Mouse (Mus musculus) urinary bladder, postnatal 36 days (tissue): ENCODE results near the gene Serpine3.
"Not testable (repeated sequence)": the region's sequence is repeated elsewhere in the genome, so short reads cannot be mapped to it uniquely, and the experiment has no call there.

Experiments used
- DNase-seq, 2 experiments: peaks; one replicate each; pipeline ENCODE4 v3.0.0; 2022; ENCODE audit warnings: low spot score in 2 of 2, mixed read lengths in 1 of 2

The Serpine3 gene

DNA sequence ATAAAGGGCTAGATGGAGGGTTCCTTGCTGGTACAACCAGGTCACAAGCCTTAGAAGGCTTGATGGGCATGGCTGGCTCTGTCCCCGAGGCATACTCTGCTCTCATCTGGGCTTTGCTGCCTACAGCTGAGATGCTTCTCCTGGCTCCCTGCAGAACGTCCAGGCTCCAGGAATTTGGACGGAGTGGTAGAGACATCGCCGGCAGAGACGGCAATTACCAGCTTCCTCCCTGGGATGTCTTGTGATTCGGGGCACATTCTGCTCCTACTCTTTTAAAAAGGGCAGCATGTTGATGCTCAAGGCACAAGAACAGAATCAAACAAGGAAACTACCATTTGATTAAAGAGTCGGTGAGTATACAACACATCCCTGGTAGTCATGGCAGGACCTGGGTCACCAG, at the start of gene Serpine3:
Serpine3 (plus strand) TSS at position 301 of the 400 bp plus-strand sequence.
- no peak for DNase-seq

GRCm38 (mm10) chr14:62622393-62622792, 41.1 kb upstream of the Serpine3 start:
- DNase-seq = no peak

DNA sequence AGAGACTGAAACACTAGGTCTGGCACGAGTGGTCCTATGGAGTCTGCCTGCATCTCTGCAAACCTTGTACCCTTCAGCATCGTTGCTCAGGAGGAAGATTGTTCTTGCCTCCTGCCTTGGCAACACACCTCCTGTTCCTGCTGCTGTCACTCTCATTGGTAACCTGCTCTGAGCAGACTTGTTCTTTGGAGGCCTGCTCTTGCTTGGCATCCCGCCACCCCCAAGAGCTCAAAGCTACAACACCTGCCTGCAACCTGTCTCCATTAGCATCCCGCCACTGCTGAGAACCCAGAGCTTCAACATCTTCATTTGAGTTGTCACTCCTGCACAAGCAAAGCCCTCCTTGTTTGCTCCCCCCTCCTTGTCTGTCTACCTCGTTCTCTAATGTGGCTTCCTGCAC, 35.5 kb upstream of the Serpine3 start:
- no peak for DNase-seq

DNA sequence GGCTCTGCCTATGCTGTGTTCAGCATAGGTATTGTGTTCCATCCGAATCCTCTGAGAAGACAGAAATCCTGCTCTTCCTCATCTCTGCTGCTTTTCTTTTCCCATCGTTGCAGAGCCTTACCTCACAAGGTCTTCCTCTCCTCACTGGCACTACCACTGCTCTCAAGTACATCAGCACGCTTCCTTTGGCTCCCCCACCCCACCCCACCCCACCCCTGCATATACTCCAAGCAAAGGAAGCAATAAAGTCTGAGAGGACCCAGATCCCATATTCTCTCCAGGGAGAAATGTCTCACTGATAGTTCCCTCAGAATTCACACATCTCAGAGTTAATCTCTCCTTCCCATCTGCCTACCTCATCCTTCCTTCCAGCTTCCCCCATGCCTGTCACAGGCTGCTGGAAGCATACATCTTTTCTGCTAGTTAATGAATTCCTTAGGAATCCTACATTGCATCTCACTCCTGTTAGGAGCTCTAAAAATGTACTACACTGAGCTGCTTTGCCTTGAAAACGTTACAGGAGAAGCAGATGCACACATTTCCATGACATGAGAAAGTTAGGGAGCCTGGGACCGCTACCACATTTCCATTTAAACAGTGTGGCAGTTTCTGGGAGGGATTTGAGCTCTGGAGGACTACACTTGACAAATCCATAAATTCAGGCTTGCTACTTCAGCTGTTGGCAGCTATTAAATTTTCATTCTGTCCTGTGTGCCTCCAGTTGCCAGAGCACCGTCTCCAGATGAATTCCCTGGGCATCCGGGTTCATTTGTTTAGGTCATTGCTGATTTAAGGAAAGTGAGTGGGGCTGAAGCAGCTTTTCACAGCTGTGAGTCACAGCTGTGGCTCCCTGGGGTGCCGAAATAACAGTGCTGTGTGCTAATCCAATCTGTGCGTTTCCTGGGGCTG, 25.8 kb upstream of the Serpine3 start:
- DNase-seq = no peak

DNA sequence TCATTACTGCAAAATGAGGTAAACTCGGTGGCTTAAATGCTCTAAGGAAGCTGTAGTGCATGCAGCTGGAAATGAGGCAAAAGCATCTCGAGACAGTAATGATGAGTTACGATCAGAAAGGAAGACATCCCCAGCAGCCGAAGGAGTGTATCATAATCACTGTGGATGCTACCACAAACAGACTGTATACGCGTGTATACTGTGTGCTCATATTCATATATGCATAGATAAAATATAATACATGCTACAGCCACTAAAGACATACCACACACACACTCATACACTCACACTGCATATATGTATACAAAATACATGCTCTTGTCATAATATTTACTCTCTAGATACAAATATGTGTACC, 25.1 kb upstream of the Serpine3 start:
- no peak for DNase-seq

DNA sequence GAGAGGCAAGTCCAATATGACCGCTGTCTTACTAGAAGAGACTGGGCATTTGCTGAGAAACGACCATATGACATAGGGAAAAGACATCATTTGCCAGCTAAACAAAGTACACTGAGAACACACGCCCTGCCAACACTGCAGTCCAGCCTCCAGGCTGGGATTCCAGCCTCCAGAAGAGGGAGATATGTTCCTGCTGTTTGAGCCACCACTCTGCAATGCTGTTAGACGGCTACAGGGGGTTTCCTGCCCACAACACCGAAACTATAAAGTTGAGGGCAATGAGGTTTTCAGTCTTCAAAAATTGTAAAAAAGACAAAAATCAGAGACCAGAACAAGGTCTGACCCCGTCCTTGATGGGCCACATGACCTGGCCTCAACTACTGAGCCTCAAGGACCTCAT, 24.4 kb upstream of the Serpine3 start:
- DNase-seq = no peak

DNA sequence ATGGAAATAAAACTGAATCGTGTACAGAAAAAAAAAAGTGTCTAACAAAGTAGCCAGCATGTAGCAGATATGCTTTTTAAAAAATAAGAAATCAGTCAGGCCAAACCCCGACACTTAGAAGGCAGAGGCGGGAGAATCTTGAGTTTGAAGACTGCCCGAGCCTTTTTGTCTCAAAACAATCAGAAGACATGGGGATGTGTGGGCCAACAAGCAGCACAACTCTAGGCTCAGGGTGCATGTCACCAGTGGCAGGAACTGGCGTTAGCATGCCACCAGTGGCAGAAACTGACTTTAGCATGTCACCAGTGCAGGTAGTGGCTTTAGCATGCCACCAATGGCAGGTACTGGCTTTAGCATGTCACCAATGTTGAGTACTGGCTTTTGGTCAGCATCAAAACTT, 23.9 kb upstream of the Serpine3 start:
- no peak for DNase-seq

DNA sequence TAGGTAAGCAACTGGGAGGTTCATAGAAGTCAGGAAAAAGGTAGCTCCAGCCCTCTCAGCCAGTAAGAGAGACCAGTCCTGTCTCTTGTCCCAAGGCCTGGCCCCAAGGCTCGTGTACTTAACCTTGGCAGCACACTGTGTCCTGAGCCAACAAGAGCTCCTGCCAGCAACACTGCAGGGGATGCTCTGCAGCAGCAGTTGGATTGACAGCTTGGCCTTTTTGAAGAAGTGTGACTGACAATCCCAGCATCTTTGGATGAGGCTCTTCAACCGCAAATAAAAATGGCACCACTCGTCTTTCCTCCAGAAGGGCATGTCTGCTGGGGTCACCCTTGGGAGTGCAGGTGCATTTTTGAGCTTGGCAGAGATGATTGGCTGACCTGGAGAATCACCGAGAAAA, 23.1 kb upstream of the Serpine3 start:
- no peak for DNase-seq

DNA sequence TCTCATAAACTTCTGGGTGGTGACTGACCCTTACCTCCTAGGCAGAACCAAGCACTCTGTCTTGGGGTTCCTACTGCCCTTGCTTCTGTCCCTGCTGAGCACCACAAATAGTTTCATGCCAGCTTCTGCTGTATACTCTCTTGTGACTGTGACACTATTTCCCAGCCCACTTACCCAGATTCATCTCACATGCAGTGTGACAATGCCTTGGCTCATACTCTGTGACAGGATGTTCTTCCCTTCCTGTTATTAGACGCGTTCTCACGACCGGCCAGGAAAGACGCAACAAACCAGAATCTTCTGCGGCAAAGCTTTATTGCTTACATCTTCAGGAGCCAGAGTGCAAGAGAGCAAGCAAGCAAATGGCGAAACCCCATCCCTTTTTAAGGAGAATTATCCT, 21.1 kb upstream of the Serpine3 start:
- not testable (repeated sequence) for DNase-seq

DNA sequence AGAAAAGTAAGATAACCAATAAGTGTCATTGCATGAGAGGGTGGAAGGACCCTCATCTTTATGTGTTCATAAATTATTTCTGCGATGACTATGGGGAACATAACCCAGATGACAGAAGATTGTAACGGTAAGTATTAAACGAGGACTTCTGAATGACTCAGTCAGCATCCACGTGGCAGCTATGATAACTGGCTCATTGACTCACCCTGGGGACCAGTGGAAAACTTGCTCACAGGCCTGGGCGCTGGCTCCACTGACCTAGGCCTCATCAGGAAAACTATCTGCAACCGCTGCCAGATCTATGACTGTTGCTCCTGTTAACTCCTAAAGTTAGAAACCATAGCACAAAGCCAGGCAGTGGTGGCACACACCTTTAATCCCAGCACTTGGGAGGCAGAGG, 15.1 kb upstream of the Serpine3 start:
- no peak for DNase-seq

- no peak for DNase-seq
Measured at GRCm38 (mm10) chr14:62650376-62650775, 13.1 kb upstream of the Serpine3 start.

GRCm38 (mm10) chr14:62651771-62652170, 11.7 kb upstream of the Serpine3 start:
- no peak for DNase-seq

- no peak for DNase-seq
Measured at GRCm38 (mm10) chr14:62655996-62656395, 7.5 kb upstream of the Serpine3 start.

GRCm38 (mm10) chr14:62657469-62657868, 6.0 kb upstream of the Serpine3 start:
- no peak for DNase-seq

DNA sequence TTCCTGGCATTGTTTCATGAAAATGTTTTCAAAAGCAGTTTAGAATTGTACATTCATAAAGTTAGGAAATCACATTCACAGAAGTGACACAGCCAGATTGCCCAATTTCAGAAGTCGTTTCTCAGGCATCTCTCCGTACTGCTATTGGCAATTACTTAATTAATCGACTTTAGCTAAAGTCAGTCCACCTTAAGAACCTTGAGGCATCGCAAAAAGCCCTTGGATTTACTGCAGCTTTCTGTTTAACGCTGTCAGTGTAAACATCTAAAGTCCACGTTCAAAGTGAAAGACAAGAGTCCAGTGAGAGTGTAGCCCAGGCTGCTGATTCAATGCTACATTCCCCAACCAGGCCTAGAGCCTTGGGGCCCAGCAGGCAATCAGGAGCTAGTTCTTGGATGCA, 1.1 kb upstream of the Serpine3 start:
- DNase-seq = no peak

GRCm38 (mm10) chr14:62664976-62665673, 1.7 kb downstream of the Serpine3 start:
- no peak for DNase-seq

GRCm38 (mm10) chr14:62673646-62674045, 10.2 kb downstream of the Serpine3 start:
- DNase-seq = no peak

DNA sequence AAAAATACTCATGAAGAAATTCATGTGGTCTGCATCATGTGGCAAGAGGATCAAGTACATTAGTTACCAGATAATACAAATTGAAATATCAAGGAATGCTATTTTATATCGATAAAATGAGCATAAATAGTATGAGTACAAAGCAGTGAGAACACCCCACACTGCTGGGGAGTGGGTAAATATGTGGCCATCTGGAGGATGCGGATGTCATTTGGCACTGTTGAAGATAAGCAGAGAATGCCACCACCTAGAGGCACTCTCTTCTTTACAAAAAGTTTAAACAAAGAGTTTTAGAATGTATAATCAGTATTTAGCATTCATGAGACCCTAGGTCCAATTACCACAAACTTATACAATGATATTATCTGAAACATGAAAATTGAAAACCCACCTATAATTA, 54.7 kb downstream of the Serpine3 start:
- no peak for DNase-seq

- no peak for DNase-seq
Measured at GRCm38 (mm10) chr14:62721625-62722024, 58.2 kb downstream of the Serpine3 start.

DNA sequence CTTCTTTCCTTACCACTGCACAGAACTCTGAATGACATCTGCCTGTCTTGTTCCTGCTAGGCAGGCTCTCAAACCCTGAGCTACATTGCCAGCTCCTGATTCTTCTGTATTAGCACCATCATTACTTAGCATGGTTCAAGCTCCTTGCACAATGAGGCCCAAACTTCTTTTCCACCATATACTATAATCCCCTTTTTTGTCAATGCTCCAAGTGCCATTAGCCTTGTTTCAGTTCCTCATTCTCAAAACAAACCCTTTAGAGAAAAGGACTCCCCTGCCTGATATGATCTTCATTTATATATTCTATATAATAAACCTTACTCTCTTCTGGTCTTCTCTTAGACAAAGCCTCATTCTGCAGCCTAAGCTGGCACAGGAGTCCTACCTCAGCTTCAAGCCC, 61.1 kb downstream of the Serpine3 start:
- no peak for DNase-seq

DNA sequence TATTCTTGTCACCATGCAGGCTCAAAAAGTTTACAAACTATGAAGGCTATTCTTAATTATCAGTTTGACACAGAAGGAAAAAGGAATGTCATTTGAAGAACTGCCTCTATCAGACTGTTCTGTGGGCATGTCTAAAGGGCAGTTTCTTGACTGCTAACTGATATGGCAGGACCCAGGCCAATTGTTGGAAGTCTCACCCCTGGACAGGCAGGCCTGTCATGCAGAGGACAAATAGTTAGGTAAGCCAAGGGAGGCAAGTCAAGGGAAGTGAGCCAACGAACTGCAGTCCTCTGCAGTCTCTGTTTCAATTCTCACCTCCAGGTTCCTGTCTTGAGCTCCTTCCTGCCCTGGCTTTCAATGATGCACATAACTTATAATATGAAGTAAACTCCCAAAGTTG, 68.4 kb downstream of the Serpine3 start:
- no peak for DNase-seq

DNA sequence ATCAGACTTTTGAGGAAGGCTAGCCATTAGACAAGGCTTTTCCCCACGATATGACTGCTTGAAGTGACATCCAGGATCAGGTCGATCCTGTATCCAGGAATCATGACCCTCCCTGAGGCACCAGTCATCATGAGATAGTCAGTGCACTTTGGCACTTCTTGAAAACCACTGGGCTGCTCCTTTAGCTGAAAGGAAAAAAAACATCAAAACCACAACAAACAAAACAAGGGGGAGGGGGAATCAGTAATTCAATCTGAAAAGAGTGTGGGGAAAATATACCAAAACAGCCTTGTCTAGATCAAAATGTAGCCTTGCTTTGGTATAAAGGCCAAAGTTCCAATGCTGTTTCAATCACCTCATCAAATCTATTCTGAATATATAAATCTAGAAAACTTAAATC, 70.2 kb downstream of the Serpine3 start:
- no peak for DNase-seq

- DNase-seq = no peak
Measured at GRCm38 (mm10) chr14:62735646-62736045, 72.2 kb downstream of the Serpine3 start.
